Mouse (Mus musculus): ENCODE measurements around the gene Hoxd8. TPM values are rescaled to one million over a fixed set of nuclear protein-coding genes. Genes with fewer than 3 reads are reported as not detected.

Hoxd8 gene
- 0.27 and 0.29 TPM in 2 replicates for polyA plus RNA-seq (2014; fragmentation: Nextera tagmentation; extraction: Ambion mirVana)

GRCm38 (mm10) chr2:74704393-74704998 lies at the start of gene Hoxd8:
TSS of gene Hoxd8 (plus strand) at chr2:74704615.
- no peaks in the 10 kb centered on the region for H3K9me3 ChIP-seq (ENCODE audit: low read depth, low read length)
- H3K4me2 ChIP-seq, result peak within 1 kb of the TSS; percentile 75
- H3K36me3 ChIP-seq (ENCODE audit: insufficient read depth), result no peaks in the 10 kb centered on the region
- peak within 1 kb of the TSS; percentile 42 for H3K4me3 ChIP-seq (ENCODE audit: low read depth, low read length)
- peak within 1 kb of the TSS; percentile 36; the same call in 1 of the 2 replicates for H3K9ac ChIP-seq
- H3K27me3 ChIP-seq (ENCODE audit: insufficient read depth, low read length), result peaks cover 96% of the 10 kb centered on the region
- TF ChIP-seq CTCF (IDR thresholded peaks at IDR 0.05; ENCODE audit: low read depth), result no peak
- WGBS, result under 1% methylated on average over 45 of the region's 52 CpGs
- no peak within 1 kb of the TSS for H3K27ac ChIP-seq (ENCODE audit: low read depth)
- ATAC-seq (ENCODE audit: insufficient read depth), result no peak
- H3K4me1 ChIP-seq (ENCODE audit: insufficient read depth), result no peaks in the 10 kb centered on the region
- DNase-seq, result peak; percentile 56

- no peak for TF ChIP-seq CTCF (IDR thresholded peaks at IDR 0.05; ENCODE audit: low read depth)
- no peaks in the 10 kb centered on the region for H3K4me1 ChIP-seq (ENCODE audit: insufficient read depth)
- no peak for DNase-seq
- H3K4me3 ChIP-seq (ENCODE audit: low read depth, low read length), result peak overlapping the region; percentile 37
- H3K36me3 ChIP-seq (ENCODE audit: insufficient read depth), result no peaks in the 10 kb centered on the region
- no peak overlapping the region for H3K4me2 ChIP-seq
- no peaks in the 10 kb centered on the region for H3K9me3 ChIP-seq (ENCODE audit: low read depth, low read length)
- no peak overlapping the region for H3K9ac ChIP-seq
- no peak overlapping the region for H3K27ac ChIP-seq (ENCODE audit: low read depth)
- 6% methylated on average over 20 of the region's 20 CpGs for WGBS
- ATAC-seq (ENCODE audit: insufficient read depth), result no peak
- H3K27me3 ChIP-seq (ENCODE audit: insufficient read depth, low read length), result peaks cover 92% of the 10 kb centered on the region
Measured at GRCm38 (mm10) chr2:74654743-74655419, 49.5 kb upstream of the Hoxd8 start.

- under 1% methylated on average over 47 of the region's 47 CpGs for WGBS
- no peaks in the 10 kb centered on the region for H3K36me3 ChIP-seq (ENCODE audit: insufficient read depth)
- no peak for TF ChIP-seq CTCF (IDR thresholded peaks at IDR 0.05; ENCODE audit: low read depth)
- H3K9me3 ChIP-seq (ENCODE audit: low read depth, low read length), result no peaks in the 10 kb centered on the region
- peak overlapping the region; percentile 37 for H3K4me3 ChIP-seq (ENCODE audit: low read depth, low read length)
- peaks cover 91% of the 10 kb centered on the region for H3K27me3 ChIP-seq (ENCODE audit: insufficient read depth, low read length)
- no peak overlapping the region for H3K27ac ChIP-seq (ENCODE audit: low read depth)
- H3K4me2 ChIP-seq, result peak overlapping the region; percentile 61
- 0 out of 2 replicates have a peak overlapping the region, but pooled peaks have one; percentile 26 for H3K9ac ChIP-seq
- ATAC-seq (ENCODE audit: insufficient read depth), result no peak; the same call in 1 of the 2 replicates
- DNase-seq, result no peak
- no peaks in the 10 kb centered on the region for H3K4me1 ChIP-seq (ENCODE audit: insufficient read depth)
Measured at GRCm38 (mm10) chr2:74655420-74655781, 49.0 kb upstream of the Hoxd8 start.

GRCm38 (mm10) chr2:74655821-74656631 lies 48.4 kb upstream of the Hoxd8 start:
- ATAC-seq (ENCODE audit: insufficient read depth) (peak; percentile 23; the same call in 1 of the 2 replicates), DNase-seq (no peak)
- Histone ChIP-seq H3K4me3 (ENCODE audit: low read depth, low read length) (peak overlapping the region; percentile 37), H3K9ac (0 out of 2 replicates have a peak overlapping the region, but pooled peaks have one; percentile 26), H3K27me3 (ENCODE audit: insufficient read depth, low read length) (peaks cover 91% of the 10 kb centered on the region), H3K27ac (ENCODE audit: low read depth) (no peak overlapping the region), H3K9me3 (ENCODE audit: low read depth, low read length) (no peaks in the 10 kb centered on the region), H3K4me1 (ENCODE audit: insufficient read depth) (no peaks in the 10 kb centered on the region), H3K36me3 (ENCODE audit: insufficient read depth) (no peaks in the 10 kb centered on the region), H3K4me2 (peak overlapping the region; percentile 61)
- no peak for TF ChIP-seq CTCF (IDR thresholded peaks at IDR 0.05; ENCODE audit: low read depth)
- WGBS, result under 1% methylated on average over 55 of the region's 69 CpGs

DNA sequence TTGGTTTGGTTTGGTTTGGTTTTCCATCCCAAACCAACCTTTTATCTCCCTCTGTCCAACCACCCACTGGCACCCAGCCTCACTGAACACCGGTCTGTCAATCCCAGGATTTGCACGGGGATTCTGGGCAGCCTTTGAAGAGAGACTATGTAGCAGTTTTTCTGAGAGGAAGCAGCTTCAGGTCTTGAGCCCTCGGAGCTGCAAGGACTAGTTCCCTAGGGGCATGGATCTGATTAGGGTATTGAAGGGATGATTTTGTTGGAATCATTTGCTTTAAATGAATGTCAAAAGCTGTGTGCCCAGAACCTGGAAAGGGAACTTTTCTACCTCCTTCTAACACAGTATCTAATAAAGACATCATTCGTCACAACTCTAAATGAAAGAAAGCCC lies 47.8 kb upstream of the Hoxd8 start:
- DNase-seq, result no peak
- 5% methylated on average over 4 of the region's 4 CpGs for WGBS
- no peak overlapping the region for H3K4me2 ChIP-seq

DNA sequence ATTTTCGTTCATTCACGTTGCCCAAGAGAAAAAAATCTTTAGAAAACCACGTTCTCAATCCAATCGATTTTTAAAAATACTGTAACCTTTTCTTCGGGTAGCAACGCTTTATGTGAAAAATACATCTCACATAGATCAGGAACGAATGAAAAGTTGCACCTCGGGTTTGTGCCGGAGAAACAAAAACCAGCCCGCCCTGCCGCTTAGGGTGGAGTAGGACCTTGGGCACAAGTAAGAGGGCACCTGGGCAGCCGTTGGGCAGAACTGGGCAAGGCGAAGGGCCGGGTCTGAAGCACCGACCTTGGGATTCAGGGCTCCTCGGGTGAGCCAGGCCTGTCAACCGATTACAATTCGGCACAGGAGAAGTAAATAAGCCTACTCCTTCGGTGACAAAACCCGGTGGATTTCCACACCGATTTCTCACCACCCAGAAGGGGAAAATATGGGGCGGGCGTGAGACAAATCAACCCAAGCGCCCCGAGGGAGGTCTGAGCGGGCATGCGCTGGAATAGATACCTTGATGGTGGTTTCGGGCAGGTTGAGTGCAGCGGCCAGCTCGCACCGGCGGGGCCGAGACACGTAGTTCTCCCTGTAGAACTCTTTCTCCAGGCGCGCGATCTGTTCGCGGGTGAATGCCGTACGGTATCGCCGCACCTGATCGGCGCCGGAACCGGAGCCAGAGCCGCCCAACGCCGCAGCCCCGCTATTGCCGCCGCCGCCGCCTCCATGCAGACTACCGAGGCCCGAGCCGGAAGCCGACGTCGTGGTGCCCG lies 47.0 kb upstream of the Hoxd8 start:
- Histone ChIP-seq H3K9ac (no peak overlapping the region), H3K27me3 (ENCODE audit: insufficient read depth, low read length) (peaks cover 91% of the 10 kb centered on the region), H3K9me3 (ENCODE audit: low read depth, low read length) (no peaks in the 10 kb centered on the region), H3K36me3 (ENCODE audit: insufficient read depth) (no peaks in the 10 kb centered on the region), H3K4me1 (ENCODE audit: insufficient read depth) (no peaks in the 10 kb centered on the region), H3K4me3 (ENCODE audit: low read depth, low read length) (peak overlapping the region; percentile 5; the same call in 1 of the 2 replicates), H3K27ac (ENCODE audit: low read depth) (no peak overlapping the region), H3K4me2 (peak overlapping the region; percentile 2; the same call in 1 of the 2 replicates)
- no peak for TF ChIP-seq CTCF (IDR thresholded peaks at IDR 0.05; ENCODE audit: low read depth)
- WGBS, result 3% methylated on average over 62 of the region's 62 CpGs
- ATAC-seq (ENCODE audit: insufficient read depth) (no peak), DNase-seq (no peak)

More for the DNA sequence above, 47.8 kb upstream of the Hoxd8 start:
- Histone ChIP-seq H3K4me3 (ENCODE audit: low read depth, low read length) (no peak overlapping the region), H3K27me3 (ENCODE audit: insufficient read depth, low read length) (peaks cover 91% of the 10 kb centered on the region), H3K9me3 (ENCODE audit: low read depth, low read length) (no peaks in the 10 kb centered on the region), H3K4me1 (ENCODE audit: insufficient read depth) (no peaks in the 10 kb centered on the region), H3K9ac (no peak overlapping the region), H3K36me3 (ENCODE audit: insufficient read depth) (no peaks in the 10 kb centered on the region), H3K27ac (ENCODE audit: low read depth) (no peak overlapping the region)
- ATAC-seq (ENCODE audit: insufficient read depth), result no peak
- TF ChIP-seq CTCF (IDR thresholded peaks at IDR 0.05; ENCODE audit: low read depth), result no peak

Measured in lung, embryonic 14.5 days (tissue).